Mouse (Mus musculus): ENCODE measurements around the gene Dcaf6.

Gene Dcaf6

DNA sequence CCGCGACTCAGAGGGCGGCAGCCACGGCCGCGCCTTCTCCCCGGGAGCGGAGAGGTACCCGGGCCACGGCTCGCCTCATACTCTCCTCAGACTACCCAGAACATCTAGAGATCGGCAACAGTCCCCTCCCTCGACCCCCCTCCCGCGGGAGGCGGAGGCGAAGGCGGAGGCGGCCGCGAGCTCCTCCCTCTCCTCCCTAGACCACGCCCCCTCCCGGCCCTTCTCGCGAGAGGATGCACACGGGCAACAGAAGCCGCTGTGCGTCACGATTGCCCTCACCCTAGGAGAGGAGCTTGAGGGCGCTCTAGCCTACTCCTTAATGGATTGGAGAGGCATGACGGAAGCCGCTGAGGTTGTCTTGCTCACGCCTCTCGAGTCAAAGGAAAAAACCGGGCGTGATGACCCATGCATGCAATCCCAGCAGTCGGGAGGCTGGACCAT lies at the start of gene Dcaf6, which contains the start of gene Mpc2:
Gene Dcaf6 (minus strand): TSS at position 116 of the 441 bp plus-strand sequence.
Gene Mpc2 (plus strand): TSS at position 278 of the 441 bp plus-strand sequence.
- ATAC-seq (ENCODE audit: low TSS enrichment): peak; percentile 90

DNA sequence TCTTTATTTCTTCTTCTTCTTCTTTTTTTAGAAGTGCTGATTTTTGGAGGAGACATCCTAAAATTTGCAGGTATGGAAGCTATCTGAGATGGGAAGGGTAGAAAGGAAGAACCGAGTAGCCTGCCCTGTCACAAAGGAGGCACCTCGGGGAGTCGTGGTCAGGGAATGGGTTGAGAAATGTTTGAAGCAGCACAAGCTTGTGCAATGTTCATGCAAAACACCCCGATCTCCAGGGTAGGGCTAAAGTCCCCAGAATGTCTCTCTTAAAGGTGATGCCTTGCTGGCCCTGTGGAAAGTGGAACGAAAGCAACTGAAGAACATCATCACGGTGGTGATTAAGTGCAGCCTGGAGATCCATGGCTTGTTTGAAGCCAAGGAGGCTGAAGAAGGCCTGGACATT lies 46.0 kb upstream of the Dcaf6 start:
- ATAC-seq (ENCODE audit: low TSS enrichment): no peak

DNA sequence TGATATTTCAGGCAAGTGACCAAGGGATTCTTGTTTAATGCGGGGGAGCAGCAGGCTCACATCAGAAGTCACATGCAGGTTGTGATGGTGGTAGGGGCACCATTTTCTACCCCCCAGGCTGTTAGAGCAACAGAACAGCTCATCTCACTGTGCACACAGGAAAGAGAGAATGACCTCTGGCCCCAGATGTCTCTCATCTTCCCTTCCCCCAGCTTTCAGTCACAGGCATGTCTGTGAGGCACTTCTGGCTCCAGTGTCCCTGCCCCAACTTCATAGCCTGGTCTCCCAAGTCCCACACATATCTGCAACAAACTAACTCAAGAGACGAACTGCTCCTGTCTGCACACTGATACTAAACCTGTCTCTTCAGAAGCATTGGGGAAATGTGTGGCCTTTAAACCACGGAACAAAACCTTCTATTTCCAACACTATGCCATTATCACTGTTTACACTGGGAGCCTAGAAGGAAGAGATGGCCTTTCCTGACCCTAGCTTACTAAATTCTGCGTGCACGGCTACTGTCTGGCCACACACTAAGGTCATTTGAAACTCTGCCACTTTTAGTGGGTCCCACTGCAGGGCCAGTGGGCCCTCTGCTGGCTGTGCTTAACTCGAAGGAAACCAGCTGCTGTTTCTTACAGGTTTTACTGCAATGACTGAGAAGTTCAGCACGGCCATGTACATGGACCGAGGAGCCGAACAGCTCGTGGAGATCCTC lies 43.2 kb upstream of the Dcaf6 start:
- no peak for ATAC-seq (ENCODE audit: low TSS enrichment)

DNA sequence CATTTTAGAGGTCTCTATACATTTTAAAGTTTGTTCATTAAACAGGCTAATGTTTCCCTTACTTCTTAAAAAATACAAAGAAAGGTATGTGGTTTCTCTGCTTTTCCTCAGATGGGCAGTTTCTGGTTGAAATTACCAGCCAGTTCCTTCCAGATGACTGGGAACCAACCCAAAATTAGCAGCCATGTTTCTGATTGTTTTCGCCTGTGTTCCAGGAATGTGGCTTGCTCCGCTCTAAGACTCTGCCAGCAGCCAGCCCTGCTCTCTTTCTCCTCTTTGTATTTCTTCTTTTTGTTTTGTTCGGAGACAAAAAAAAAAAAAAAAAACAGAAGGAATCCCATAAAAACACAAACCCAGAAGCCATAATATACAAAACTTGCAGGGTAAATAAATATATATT lies 38.6 kb upstream of the Dcaf6 start:
- ATAC-seq (ENCODE audit: low TSS enrichment): no peak

DNA sequence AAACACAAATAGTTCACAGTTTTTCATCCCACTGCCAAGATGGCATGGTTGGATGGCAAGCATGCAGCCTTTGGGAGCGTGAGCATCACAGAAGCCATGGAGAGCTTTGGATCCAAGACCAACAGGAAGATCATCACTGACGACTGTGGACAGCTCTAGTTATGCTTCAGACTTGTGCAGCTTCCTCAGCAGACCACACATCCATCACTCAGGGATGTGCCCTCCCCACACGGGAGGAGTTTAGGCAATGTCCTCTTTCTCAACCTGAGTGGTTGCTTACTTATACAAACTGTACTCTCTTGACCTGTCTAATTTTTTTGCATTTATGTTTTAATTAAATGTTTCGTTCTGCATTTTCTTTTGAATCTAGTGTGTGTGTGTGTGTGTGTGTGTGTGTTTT lies 28.9 kb upstream of the Dcaf6 start:
- no peak for ATAC-seq (ENCODE audit: low TSS enrichment)

DNA sequence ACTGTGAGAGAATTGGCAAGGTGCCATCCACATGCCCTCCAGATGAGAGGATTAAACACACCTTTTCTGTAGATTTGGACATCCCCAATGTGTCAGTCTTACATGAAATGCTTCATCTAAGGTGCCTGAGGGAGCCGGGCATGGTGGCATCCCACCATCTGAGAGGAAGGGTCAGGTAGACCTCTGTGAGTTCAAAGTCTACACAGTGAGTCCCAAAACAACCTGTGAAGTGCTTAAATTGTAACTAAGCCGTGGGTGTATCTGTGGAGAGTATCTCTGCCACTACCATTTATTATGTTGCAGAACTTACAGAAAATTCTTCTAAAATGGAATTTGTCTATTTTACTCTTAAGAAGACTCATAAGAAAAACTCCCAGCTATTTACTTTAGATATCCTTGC lies 25.8 kb upstream of the Dcaf6 start:
- ATAC-seq (ENCODE audit: low TSS enrichment): peak; percentile 71

DNA sequence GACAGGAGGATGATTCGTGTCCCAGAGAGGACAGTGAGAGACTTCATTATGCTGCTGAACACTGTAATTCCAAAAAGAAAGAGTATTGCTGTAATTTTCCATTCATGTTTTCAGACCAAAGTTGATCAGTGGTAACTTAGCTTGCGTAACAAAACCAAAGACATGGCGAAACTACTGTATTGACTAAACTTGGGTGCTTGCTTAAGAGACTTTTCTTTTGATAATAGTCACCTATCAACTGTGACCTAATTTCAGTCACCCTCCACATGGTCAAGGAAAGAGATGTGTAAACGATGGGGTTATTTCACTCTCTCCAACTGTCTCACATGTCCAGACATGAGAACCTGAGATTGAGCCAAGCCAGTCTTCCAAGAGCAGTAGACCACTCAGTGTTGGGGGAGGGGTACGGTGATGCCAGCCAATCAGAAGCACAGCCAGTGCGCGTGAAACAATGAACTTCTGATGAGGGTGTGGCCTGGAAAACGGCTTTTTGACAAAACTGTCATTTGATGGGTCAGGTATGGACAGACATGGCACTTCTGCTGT lies 24.5 kb upstream of the Dcaf6 start, which contains the start of gene Adcy10:
Gene Adcy10 (plus strand): TSS at position 496 of the 546 bp plus-strand sequence.
- no peak for ATAC-seq (ENCODE audit: low TSS enrichment)

DNA sequence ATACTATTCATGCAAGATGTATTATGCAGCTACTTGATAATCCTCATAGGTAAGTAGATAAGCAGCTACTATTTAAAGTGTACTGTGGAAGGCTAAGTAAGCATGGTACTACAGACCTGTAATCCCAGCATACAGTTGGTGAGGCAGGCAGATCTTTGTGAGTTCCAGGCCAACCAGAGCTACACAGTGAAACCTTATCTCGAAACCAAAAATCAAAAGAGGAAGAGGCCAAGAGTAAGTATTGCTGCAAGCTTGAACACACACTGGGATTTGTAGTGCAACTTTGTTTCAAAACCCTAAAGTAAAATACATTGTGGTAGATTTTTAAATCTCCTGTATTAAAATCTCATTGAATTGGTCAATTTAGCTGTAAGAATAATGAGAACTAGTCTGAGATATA lies 11.2 kb upstream of the Dcaf6 start:
- ATAC-seq (ENCODE audit: low TSS enrichment): no peak

DNA sequence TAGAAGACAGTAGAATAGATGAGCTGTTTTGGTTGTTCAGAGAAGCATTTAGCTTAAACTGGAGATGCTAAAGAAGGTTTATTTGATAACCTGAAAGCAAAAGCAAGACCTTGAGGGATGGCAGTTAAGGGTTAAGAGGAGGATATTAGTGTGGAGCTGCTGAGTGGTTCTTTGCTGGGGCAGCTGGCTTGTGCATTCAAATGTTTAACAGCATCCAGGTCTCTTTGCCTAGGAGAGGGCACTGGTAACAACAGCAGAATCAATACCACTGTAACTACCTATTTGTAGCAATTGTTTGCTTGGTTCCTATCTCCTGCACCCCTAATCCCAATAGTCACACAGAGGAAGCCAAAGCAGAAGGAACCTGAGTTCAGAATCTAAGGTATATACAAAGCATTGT lies 9.4 kb upstream of the Dcaf6 start:
- no peak for ATAC-seq (ENCODE audit: low TSS enrichment)

DNA sequence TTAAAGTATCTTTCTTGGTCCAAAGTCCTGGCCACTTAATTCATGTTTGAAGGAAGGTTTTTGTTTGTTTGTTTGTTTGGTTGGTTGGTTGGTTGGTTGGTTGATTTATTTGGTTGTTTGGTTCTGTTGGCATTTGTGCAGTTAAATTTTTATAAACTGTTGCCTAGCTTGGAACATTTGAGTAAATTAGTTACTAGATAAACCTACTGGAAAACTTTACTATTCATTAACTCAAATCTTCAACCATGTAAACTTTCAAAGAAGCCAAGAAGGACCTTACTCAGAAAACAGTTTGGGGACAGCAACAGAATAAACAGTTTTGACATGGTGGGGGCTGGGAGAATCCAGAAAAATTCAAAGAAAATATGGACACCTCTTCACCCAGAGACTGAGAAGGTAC lies 8.7 kb upstream of the Dcaf6 start:
- no peak for ATAC-seq (ENCODE audit: low TSS enrichment)

DNA sequence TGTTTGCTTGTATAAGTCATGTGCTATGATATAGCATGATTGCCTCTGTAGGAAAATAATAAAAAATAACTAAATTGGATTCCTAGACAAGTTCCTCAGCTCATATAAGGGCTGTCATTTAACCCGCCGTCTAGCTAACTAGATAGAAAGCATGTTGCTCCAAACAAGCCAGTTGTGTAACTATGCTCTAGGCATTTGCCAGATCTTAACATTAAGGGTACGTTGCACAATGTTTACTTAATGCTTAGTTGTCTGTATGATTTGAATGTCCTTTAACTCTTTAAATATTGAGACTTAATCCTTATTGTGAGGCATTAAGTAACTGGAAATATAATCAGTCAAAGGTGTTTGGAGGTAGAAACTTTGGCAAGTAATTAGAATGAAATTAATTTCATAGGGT lies 4.3 kb upstream of the Dcaf6 start:
- no peak for ATAC-seq (ENCODE audit: low TSS enrichment)

DNA sequence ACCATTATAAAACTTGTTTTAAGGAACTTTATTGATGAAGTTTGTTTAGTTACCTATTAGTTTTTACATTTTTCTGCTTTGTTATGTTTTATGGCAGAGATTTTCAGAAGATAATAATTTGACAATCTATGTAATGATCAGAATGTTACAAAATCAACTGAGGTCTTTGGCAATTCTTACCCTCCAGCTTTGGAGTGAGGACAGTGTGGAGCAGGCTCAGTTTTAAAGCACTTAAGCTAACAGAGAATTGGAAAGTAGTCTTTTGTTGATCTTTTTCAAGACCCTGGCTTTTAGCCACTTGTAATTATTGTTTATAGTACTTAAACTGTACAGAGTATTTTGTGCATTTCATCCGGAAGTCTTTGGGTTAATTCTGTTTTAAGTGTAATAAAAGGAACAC lies 2.6 kb upstream of the Dcaf6 start:
- no peak for ATAC-seq (ENCODE audit: low TSS enrichment)

DNA sequence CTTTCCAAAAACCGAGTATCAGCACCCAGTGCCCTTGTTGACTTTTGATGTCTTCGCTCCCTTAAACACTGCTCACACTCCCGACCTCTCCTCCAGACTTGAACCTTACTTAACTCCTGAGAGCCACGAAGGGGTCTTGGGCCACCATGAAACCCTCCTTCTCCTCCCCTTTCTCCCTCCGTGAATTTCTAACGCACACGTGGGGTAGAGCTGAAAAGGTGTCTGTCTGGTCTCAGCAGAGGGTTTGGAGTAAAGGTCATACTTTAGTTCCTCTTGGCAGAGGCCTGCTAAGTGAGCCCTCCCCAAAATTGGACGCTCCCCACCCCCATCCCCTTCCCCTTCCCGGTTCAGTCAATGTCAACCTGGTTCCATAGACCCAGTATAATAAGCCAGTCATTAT lies 1.4 kb upstream of the Dcaf6 start:
- ATAC-seq (ENCODE audit: low TSS enrichment): no peak

DNA sequence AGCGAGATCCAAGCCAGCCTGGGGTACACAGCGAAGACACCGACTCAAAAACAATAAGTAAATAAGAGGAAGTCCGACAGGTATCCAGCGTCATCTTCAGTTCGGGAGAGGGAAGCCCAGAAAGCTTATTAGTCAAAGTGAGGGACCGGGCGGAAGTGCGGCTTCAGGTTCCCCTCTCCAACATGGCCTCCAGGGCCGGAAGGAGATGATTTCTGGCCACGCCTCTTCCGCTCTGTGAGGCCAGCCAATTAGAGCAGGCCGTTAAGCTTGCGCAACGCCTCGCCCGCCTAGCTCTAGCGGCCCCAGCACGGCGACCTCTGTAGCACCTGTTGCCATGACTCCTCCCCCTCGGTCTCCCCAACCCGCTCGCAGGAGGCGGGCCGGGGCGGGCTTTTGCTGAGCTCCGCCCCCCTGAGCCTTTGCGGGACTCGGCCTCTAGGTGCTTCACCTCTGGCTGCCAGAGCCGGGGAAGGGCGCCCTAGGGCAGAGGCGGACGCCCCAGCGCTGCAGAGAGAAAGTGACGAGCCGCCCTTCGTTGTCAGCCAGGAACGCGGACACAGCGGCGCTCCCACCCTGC lies 614 bp upstream of the Dcaf6 start:
- peak; percentile 87 for ATAC-seq (ENCODE audit: low TSS enrichment)

DNA sequence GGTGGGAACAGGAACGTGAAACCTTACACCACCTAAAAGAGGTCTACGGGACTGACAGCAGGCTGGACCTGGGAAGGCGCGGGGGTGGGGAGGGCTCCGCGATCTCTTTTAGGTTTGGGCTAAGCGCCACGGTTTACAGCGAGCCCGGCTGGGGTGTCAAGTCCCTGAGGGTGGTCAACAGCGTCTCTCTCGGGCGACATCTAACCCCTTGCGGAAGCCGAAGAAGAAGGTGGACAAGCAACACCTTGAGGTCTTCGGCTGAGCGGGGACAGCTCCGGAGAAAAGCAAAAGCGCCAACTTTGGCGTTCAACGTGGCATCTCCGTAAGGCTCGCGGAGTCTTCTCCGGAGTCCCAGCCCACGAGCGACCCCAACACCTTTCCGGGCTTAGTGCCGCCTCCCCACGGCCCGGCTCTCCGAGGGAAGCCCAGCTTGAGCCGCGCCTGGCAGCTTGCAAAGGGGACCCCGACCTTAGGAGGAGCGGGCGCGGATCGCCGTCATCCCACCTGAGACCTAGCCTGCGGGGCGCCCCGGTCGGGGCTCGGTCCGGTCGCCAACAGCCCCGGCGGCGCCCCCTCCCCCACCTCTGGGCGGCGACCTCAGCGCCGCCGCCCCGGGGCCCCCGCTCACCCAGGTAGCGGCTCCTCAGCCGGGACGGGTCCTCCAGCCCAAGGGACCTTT lies 633 bp downstream of the Dcaf6 start:
- ATAC-seq (ENCODE audit: low TSS enrichment): no peak

DNA sequence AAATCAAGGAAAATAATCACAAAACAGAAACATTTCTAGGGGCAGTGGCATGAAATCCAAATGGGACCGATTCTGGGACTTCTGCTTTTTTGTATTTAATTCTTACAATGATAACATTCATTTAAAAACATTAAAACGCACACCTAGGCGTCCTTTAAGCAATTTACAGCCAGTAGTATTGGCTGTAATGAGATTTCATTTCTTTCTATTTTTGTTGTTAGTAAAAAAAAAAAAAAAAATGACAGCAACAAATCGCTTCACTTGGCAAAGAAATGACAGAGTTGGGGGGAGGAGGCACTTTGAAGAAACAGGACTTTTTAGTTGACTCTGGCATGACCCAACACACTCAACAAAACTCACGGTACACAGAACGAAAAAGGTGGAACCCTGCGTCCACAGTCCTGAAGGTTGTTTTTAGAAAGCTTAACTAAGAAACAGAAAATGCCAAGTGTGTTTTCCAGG lies 1.2 kb downstream of the Dcaf6 start:
- ATAC-seq (ENCODE audit: low TSS enrichment): no peak

DNA sequence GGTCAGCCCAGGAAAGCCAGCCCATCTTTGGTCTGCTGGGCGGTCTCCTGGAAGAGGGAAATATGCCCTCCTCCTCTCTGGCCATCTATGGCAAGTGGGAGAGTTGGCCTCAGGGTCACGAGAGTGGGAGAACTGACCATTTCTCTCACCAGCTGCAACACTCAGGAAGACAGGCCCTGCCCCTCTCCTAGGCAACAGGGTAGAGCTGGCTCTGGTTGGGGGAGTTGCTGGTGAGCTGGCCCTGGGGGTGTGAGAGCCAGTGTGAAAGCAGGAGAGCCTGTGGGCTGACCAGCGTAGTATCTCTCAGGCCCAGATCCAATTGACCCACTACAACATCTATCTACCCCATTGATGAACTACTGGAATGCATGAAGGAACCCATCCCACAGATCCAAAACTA lies 18.6 kb downstream of the Dcaf6 start:
- ATAC-seq (ENCODE audit: low TSS enrichment): no peak

DNA sequence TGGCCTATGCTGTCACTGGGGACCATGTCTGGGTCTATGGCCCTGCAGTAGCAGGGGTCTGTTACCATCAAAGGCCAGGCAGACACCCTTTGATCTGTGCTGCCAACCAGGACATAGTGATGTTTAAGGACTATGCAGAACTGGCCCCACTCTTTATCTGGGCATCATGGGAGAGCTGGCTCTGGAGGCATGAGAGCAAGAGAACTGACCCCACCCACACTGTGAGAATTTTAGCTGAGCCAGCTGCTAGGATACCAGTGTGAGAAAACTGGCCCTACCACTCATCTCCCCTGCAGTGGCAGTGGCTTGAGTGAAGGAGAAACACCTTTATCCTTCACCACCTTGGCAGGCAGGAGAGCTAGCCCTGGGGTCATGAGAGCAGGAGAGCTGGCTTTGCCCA lies 19.1 kb downstream of the Dcaf6 start:
- 0 out of 2 replicates have a peak, but pooled peaks have one; percentile 26 for ATAC-seq (ENCODE audit: low TSS enrichment)

DNA sequence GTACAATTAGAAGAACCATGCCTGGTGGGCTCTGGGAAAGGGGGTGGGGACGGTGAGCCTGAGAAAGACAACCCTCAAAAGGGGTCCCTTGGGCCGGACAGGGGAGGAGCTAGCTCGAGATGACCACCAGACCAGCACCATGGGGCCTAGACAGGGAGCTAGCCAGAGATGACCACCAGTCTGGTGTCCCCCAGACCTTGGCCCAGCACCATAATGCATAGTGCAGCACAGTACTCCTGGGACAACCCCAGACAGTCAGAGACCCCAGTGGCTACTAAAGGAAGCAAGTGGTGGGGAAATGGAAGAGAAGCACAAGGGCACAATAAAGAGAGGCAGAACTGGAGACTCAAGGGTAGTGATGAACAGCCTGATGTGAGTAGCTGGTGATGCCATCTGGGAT lies 19.5 kb downstream of the Dcaf6 start:
- ATAC-seq (ENCODE audit: low TSS enrichment): no peak

DNA sequence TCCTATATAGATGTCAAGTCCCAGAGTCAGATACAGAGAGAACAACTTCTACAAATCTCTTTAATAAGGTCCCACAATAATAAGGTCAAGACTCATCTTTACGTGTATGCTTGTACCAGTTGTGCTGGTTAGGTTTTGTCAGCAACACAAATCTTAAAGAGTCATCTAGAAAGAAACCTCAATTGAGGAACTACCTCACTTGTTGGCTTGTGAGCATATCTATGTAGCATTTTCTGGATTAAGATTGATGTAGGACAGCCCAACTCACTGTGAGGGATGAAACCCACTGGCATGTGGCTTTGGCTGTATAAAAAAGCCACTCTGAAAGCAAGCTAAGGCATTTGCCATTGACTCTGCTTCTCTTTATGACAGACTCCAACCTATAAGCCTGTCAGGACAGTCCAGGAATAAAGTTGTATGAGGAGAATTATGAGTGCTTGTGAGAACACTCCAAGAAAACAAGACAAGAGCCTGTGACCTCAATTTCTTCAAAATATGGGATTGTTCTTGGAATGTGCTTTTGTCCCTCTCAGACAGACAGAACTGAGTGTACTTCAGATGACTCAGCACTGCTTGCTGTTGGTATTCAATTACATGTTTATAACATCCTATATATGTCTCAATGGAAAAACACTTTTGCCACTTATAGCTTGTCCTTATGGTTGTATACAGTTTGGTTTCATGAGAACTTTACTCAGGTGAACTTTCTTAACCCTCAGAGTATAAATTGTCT lies 21.8 kb downstream of the Dcaf6 start:
- peak; percentile 58; the same call in 1 of the 2 replicates for ATAC-seq (ENCODE audit: low TSS enrichment)

DNA sequence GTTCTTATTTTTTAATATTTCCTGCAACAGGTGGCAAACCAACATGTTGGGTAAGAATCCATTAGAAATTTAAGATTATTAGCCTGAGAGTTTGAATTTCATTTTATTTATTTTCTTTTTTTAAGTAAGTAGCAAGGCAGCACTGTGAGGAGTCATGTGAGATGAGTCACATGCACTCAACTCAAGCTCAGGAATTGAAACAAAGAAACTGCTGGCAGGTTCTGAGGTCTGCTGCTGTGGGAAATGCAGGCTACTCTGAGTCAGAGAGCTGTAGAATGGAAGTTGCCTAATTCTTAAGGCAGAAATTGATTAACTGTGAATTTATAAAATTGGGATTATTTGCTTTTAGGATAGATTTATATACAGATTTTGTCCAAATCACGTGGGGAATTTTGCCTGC lies 27.4 kb downstream of the Dcaf6 start:
- no peak for ATAC-seq (ENCODE audit: low TSS enrichment)

DNA sequence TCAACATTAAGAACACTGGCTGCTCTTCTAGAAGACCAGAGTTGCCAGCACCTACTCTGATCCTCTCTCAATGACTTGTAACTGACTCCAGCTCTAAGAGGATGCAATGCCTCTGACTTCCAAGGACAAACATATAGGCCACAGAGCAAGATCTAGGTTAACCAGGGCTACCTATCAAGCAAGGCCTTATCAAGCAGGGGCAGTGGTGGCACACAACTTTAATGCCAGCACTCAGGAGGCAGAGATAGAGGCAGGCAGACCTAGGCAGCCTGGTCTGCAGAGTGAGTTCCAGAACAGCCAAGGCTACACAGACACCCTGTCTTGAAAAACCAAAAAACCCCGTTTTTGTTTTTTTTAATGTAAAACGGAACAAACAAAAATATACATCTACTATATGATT lies 34.0 kb downstream of the Dcaf6 start:
- ATAC-seq (ENCODE audit: low TSS enrichment): no peak

All from frontal cortex, adult (tissue).